Mouse (Mus musculus) small intestine, adult 2 months (tissue): ENCODE results near the gene Thrsp. TPM values are rescaled to one million over a fixed set of nuclear protein-coding genes. Genes with fewer than 3 reads are reported as not detected.
A peak's percentile ranks its signal among the peaks of the same experiment; 100 is the strongest.
"Not testable (repeated sequence)": the region's sequence is repeated elsewhere in the genome, so short reads cannot be mapped to it uniquely, and the experiment has no call there.

Source experiments
- H3K27ac ChIP-seq: fragments of 200-500 bp; 2 replicates; pipeline ENCODE4 v1.5.1; 2012; ENCODE audit warnings: low read depth, low read length, control low read depth, inconsistent platforms; ENCODE audit not compliant: insufficient read depth
- H3K27me3 ChIP-seq: fragments of 200-500 bp; 2 replicates; pipeline ENCODE4 v1.6.1; 2012; ENCODE audit warnings: mild to moderate bottlenecking, moderate library complexity, low read length, inconsistent platforms; ENCODE audit not compliant: control insufficient read depth, insufficient read depth
- H3K36me3 ChIP-seq: fragments of 200-500 bp; 2 replicates; pipeline ENCODE4 v1.6.1; 2012; ENCODE audit warnings: mild to moderate bottlenecking, low read length, control low read depth, inconsistent platforms; ENCODE audit not compliant: control insufficient read depth, insufficient read depth
- H3K4me1 ChIP-seq: fragments of 200-500 bp; 2 replicates; pipeline ENCODE4 v1.6.1; 2012; ENCODE audit warnings: low read length, inconsistent platforms, mixed read lengths; ENCODE audit not compliant: control insufficient read depth, insufficient read depth, insufficient read length
- H3K4me3 ChIP-seq: fragments of 200-500 bp; 2 replicates; pipeline ENCODE4 v1.5.1; 2012; ENCODE audit warnings: low read depth, mild to moderate bottlenecking, control low read depth, inconsistent platforms, low read length, moderate library complexity
- CTCF ChIP-seq: fragments of 200-500 bp; IDR thresholded peaks from 2 replicates; pipeline ENCODE4 v1.5.1; 2012; ENCODE audit warnings: low read depth, mild to moderate bottlenecking, control low read depth, inconsistent platforms, low read length, moderate library complexity, mixed read lengths; ENCODE audit not compliant: insufficient replicate concordance, insufficient read length; ENCODE audit errors: extremely low read depth
- POLR2A ChIP-seq: fragments of 200-500 bp; IDR thresholded peaks from 2 replicates; pipeline ENCODE4 v1.6.1; 2012; ENCODE audit warnings: low read depth, mild to moderate bottlenecking, control low read depth, inconsistent platforms, low read length, moderate library complexity
- WGBS: fragments of 180-500 bp; shearing (Covaris S2); methylation state at CpG from one replicate; pipeline ENCODE4 v1.1.7; 2018; 5-methylcytosine and 5-hydroxymethylcytosine counted together
- polyA plus RNA-seq: library from polyadenylated mRNA; depleted of rRNA; stranded (reverse); fragments of >200 nt; gene quantifications from 2 replicates; pipeline ENCODE4 v1.2.3, GENCODE M21; 2012

Thrsp gene
- polyA plus RNA-seq, 1 experiment = 2.8 TPM

- 5% methylated on average over 6 of the region's 6 CpGs for WGBS
- Histone ChIP-seq H3K27ac (peak overlapping the region; percentile 73), H3K4me3 (no peak overlapping the region), H3K4me1 (peaks cover 12% of the 10 kb centered on the region; the same call in 1 of the 2 replicates), H3K36me3 (no peaks in the 10 kb centered on the region), H3K27me3 (no peaks in the 10 kb centered on the region)
- no peak for TF ChIP-seq POLR2A
- TF ChIP-seq CTCF = no peak
Measured at GRCm38 (mm10) chr7:97446171-97446925, 28.8 kb upstream of the Thrsp start.

- H3K27ac ChIP-seq = no peak overlapping the region
- H3K36me3 ChIP-seq = no peaks in the 10 kb centered on the region
- no peaks in the 10 kb centered on the region for H3K27me3 ChIP-seq
- TF ChIP-seq CTCF (no peak), POLR2A (no peak)
- no peaks in the 10 kb centered on the region for H3K4me1 ChIP-seq
- H3K4me3 ChIP-seq = no peak overlapping the region
Measured at GRCm38 (mm10) chr7:97438986-97439385, 21.5 kb upstream of the Thrsp start.

- Histone ChIP-seq H3K27me3 (no peaks in the 10 kb centered on the region), H3K4me1 (peaks cover 3% of the 10 kb centered on the region; the same call in 1 of the 2 replicates), H3K36me3 (no peaks in the 10 kb centered on the region), H3K27ac (no peak overlapping the region), H3K4me3 (no peak overlapping the region)
- WGBS = 80% methylated on average over 10 of the region's 10 CpGs
- TF ChIP-seq POLR2A (no peak), CTCF (no peak)
Measured at GRCm38 (mm10) chr7:97434517-97434916, 17.0 kb upstream of the Thrsp start.

- H3K27me3 ChIP-seq, H3K4me1 ChIP-seq, H3K36me3 ChIP-seq, H3K27ac ChIP-seq, H3K4me3 ChIP-seq: not testable (repeated sequence)
- WGBS = 30% methylated on average over 3 of the region's 3 CpGs
Measured at GRCm38 (mm10) chr7:97433517-97433916, 16.0 kb upstream of the Thrsp start.

- Histone ChIP-seq H3K4me3 (no peak overlapping the region), H3K4me1 (peaks cover 3% of the 10 kb centered on the region; the same call in 1 of the 2 replicates), H3K36me3 (no peaks in the 10 kb centered on the region), H3K27ac (no peak overlapping the region), H3K27me3 (no peaks in the 10 kb centered on the region)
- whole genome bisulfite sequencing = 4% methylated on average over 5 of the region's 5 CpGs
- no peak for TF ChIP-seq CTCF
- TF ChIP-seq POLR2A = no peak
Measured at GRCm38 (mm10) chr7:97429705-97430104, 12.2 kb upstream of the Thrsp start.

GRCm38 (mm10) chr7:97427778-97428420 lies 10.4 kb upstream of the Thrsp start:
- no peaks in the 10 kb centered on the region for H3K27me3 ChIP-seq
- no peak overlapping the region for H3K4me3 ChIP-seq
- no peak overlapping the region for H3K27ac ChIP-seq
- H3K4me1 ChIP-seq = peaks cover 3% of the 10 kb centered on the region; the same call in 1 of the 2 replicates
- no peak for TF ChIP-seq POLR2A
- peak; percentile 13; the same call in 1 of the 2 replicates for TF ChIP-seq CTCF
- 52% methylated on average over 5 of the region's 5 CpGs for WGBS
- H3K36me3 ChIP-seq = no peaks in the 10 kb centered on the region

GRCm38 (mm10) chr7:97427296-97427695 lies 9.8 kb upstream of the Thrsp start:
- Histone ChIP-seq H3K4me1 (peaks cover 3% of the 10 kb centered on the region; the same call in 1 of the 2 replicates), H3K4me3 (no peak overlapping the region), H3K36me3 (no peaks in the 10 kb centered on the region), H3K27ac (no peak overlapping the region), H3K27me3 (no peaks in the 10 kb centered on the region)
- 92% methylated on average over 6 of the region's 6 CpGs for WGBS
- no peak for TF ChIP-seq POLR2A
- no peak for TF ChIP-seq CTCF
